Mouse (Mus musculus): ENCODE data around the gene Il17rd. TPM values are rescaled to one million over a fixed set of nuclear protein-coding genes. Genes with fewer than 3 reads are reported as not detected.
A peak's percentile ranks its signal among the peaks of the same experiment; 100 is the strongest.

Il17rd gene
- total RNA-seq, 1 experiment, result 28.2 TPM

- Histone ChIP-seq H3K9ac (ENCODE audit: insufficient read depth, low read depth, low read length, poor library complexity, severe bottlenecking) (no peak overlapping the region; the same call in 1 of the 2 replicates), H3K9me3 (ENCODE audit: control insufficient read depth, insufficient read depth, low read depth, low read length) (no peaks in the 10 kb centered on the region), H3K27ac (ENCODE audit: insufficient read depth, low read depth, low read length, poor library complexity, severe bottlenecking) (no peak overlapping the region; the same call in 1 of the 2 replicates), H3K4me1 (ENCODE audit: control insufficient read depth in 2 of 2, insufficient read depth in 2 of 2, low read length in 2 of 2, poor library complexity in 1 of 2) (peaks cover 2 to 28% of the 10 kb centered on the region in 2 experiments), H3K4me3 (ENCODE audit: insufficient read depth in 1 of 2, low read depth in 1 of 2, low read length in 2 of 2, poor library complexity in 1 of 2, severe bottlenecking in 1 of 2) (peak overlapping the region; percentile 79 to 89), H3K36me3 (ENCODE audit: control insufficient read depth, insufficient read depth, low read length, poor library complexity, severe bottlenecking) (no peaks in the 10 kb centered on the region)
- in situ Hi-C loops (cut with MboI; ENCODE audit: low sequenced_read_pairs in 2 of 2, unreplicated experiment in 2 of 2), result no loop called here
- TF ChIP-seq HCFC1 (IDR thresholded peaks at IDR 0.05; ENCODE audit: borderline replicate concordance, insufficient read depth, low read length) (no peak), ZC3H11A (IDR thresholded peaks at IDR 0.05; ENCODE audit: borderline replicate concordance, low read depth, low read length) (no peak), CHD2 (IDR thresholded peaks at IDR 0.05; ENCODE audit: low read depth, low read length) (no peak), ZNF384 (IDR thresholded peaks at IDR 0.05; ENCODE audit: low read depth, low read length) (no peak), MAFK (IDR thresholded peaks at IDR 0.05; ENCODE audit: insufficient read depth, low read depth, low read length) (no peak)
- no peak for DNase-seq (ENCODE audit: low read depth, low spot score)
These were observed 1.7 kb downstream of the Il17rd start for GRCm38 (mm10) chr14:27040451-27040850.

- Histone ChIP-seq H3K4me1 (ENCODE audit: control insufficient read depth in 2 of 2, insufficient read depth in 2 of 2, low read length in 2 of 2, poor library complexity in 1 of 2) (peaks cover 13 to 37% of the 10 kb centered on the region in 2 experiments), H3K27ac (ENCODE audit: insufficient read depth, low read depth, low read length, poor library complexity, severe bottlenecking) (no peak overlapping the region), H3K9ac (ENCODE audit: insufficient read depth, low read depth, low read length, poor library complexity, severe bottlenecking) (no peak overlapping the region), H3K36me3 (ENCODE audit: control insufficient read depth, insufficient read depth, low read length, poor library complexity, severe bottlenecking) (no peaks in the 10 kb centered on the region), H3K4me3 (ENCODE audit: insufficient read depth in 1 of 2, low read depth in 1 of 2, low read length in 2 of 2, poor library complexity in 1 of 2, severe bottlenecking in 1 of 2) (no peak overlapping the region), H3K9me3 (ENCODE audit: control insufficient read depth, insufficient read depth, low read depth, low read length) (no peaks in the 10 kb centered on the region)
- in situ Hi-C loops (cut with MboI; ENCODE audit: low sequenced_read_pairs in 2 of 2, unreplicated experiment in 2 of 2), result no loop called here
- TF ChIP-seq ZC3H11A (IDR thresholded peaks at IDR 0.05; ENCODE audit: borderline replicate concordance, low read depth, low read length) (no peak), HCFC1 (IDR thresholded peaks at IDR 0.05; ENCODE audit: borderline replicate concordance, insufficient read depth, low read length) (no peak), MAFK (IDR thresholded peaks at IDR 0.05; ENCODE audit: insufficient read depth, low read depth, low read length) (no peak), ZNF384 (IDR thresholded peaks at IDR 0.05; ENCODE audit: low read depth, low read length) (no peak), CHD2 (IDR thresholded peaks at IDR 0.05; ENCODE audit: low read depth, low read length) (no peak)
- no peak for DNase-seq (ENCODE audit: low read depth, low spot score)
These were observed 3.7 kb downstream of the Il17rd start for GRCm38 (mm10) chr14:27042280-27042983.

GRCm38 (mm10) chr14:27043416-27043815 is 4.7 kb downstream of the Il17rd start:
- H3K4me1 ChIP-seq (ENCODE audit: control insufficient read depth in 2 of 2, insufficient read depth in 2 of 2, low read length in 2 of 2, poor library complexity in 1 of 2), result peaks cover 15 to 41% of the 10 kb centered on the region in 2 experiments
- TF ChIP-seq CHD2 (IDR thresholded peaks at IDR 0.05; ENCODE audit: low read depth, low read length) (no peak), HCFC1 (IDR thresholded peaks at IDR 0.05; ENCODE audit: borderline replicate concordance, insufficient read depth, low read length) (no peak), MAFK (IDR thresholded peaks at IDR 0.05; ENCODE audit: insufficient read depth, low read depth, low read length) (no peak), ZNF384 (IDR thresholded peaks at IDR 0.05; ENCODE audit: low read depth, low read length) (no peak), ZC3H11A (IDR thresholded peaks at IDR 0.05; ENCODE audit: borderline replicate concordance, low read depth, low read length) (no peak)
- no peak overlapping the region for H3K4me3 ChIP-seq (ENCODE audit: insufficient read depth in 1 of 2, low read depth in 1 of 2, low read length in 2 of 2, poor library complexity in 1 of 2, severe bottlenecking in 1 of 2)
- no peaks in the 10 kb centered on the region for H3K36me3 ChIP-seq (ENCODE audit: control insufficient read depth, insufficient read depth, low read length, poor library complexity, severe bottlenecking)
- DNase-seq (ENCODE audit: low read depth, low spot score), result no peak
- no peaks in the 10 kb centered on the region for H3K9me3 ChIP-seq (ENCODE audit: control insufficient read depth, insufficient read depth, low read depth, low read length)
- in situ Hi-C loops (cut with MboI; ENCODE audit: low sequenced_read_pairs in 2 of 2, unreplicated experiment in 2 of 2), result no loop called here
- no peak overlapping the region for H3K9ac ChIP-seq (ENCODE audit: insufficient read depth, low read depth, low read length, poor library complexity, severe bottlenecking)
- peak overlapping the region; percentile 84; the same call in 1 of the 2 replicates for H3K27ac ChIP-seq (ENCODE audit: insufficient read depth, low read depth, low read length, poor library complexity, severe bottlenecking)

GRCm38 (mm10) chr14:27044221-27044966 is 5.7 kb downstream of the Il17rd start:
- no peak for TF ChIP-seq HCFC1 (IDR thresholded peaks at IDR 0.05; ENCODE audit: borderline replicate concordance, insufficient read depth, low read length)
- no peak for TF ChIP-seq CHD2 (IDR thresholded peaks at IDR 0.05; ENCODE audit: low read depth, low read length)
- TF ChIP-seq MAFK (IDR thresholded peaks at IDR 0.05; ENCODE audit: insufficient read depth, low read depth, low read length), result no peak
- TF ChIP-seq ZNF384 (IDR thresholded peaks at IDR 0.05; ENCODE audit: low read depth, low read length), result no peak
- DNase-seq (ENCODE audit: low read depth, low spot score), result peak; percentile 48
- Histone ChIP-seq H3K4me1 (ENCODE audit: control insufficient read depth in 2 of 2, insufficient read depth in 2 of 2, low read length in 2 of 2, poor library complexity in 1 of 2) (peaks cover 15 to 45% of the 10 kb centered on the region in 2 experiments), H3K9me3 (ENCODE audit: control insufficient read depth, insufficient read depth, low read depth, low read length) (no peaks in the 10 kb centered on the region), H3K9ac (ENCODE audit: insufficient read depth, low read depth, low read length, poor library complexity, severe bottlenecking) (peak overlapping the region; percentile 3; the same call in 1 of the 2 replicates), H3K36me3 (ENCODE audit: control insufficient read depth, insufficient read depth, low read length, poor library complexity, severe bottlenecking) (no peaks in the 10 kb centered on the region), H3K27ac (ENCODE audit: insufficient read depth, low read depth, low read length, poor library complexity, severe bottlenecking) (peak overlapping the region; percentile 84), H3K4me3 (ENCODE audit: insufficient read depth in 1 of 2, low read depth in 1 of 2, low read length in 2 of 2, poor library complexity in 1 of 2, severe bottlenecking in 1 of 2) (peak overlapping the region; percentile 1 to 8; a peak in 1 of 4 replicates)
- in situ Hi-C loops (cut with MboI; ENCODE audit: low sequenced_read_pairs in 2 of 2, unreplicated experiment in 2 of 2), result no loop called here
